Mouse (Mus musculus) midbrain, embryonic 13.5 days (tissue): ENCODE measurements around the gene Aaas. TPM values are rescaled to one million over a fixed set of nuclear protein-coding genes. Genes with fewer than 3 reads are reported as not detected.
A peak's percentile ranks its signal among the peaks of the same experiment; 100 is the strongest.

Source experiments
- ATAC-seq: fragments of 200-750 bp; cut with Nextera tagmentation; 2 replicates; pipeline ENCODE4 v1.8.0; 2017; ENCODE audit warnings: mild to moderate bottlenecking, moderate TSS enrichment, moderate library complexity
- H3K27ac ChIP-seq: fragments of 300-500 bp; sonication (generic); 2 replicates; pipeline ENCODE4 v1.5.1; 2015; ENCODE audit warnings: inconsistent platforms, mild to moderate bottlenecking, moderate library complexity
- H3K27me3 ChIP-seq: fragments of 300-500 bp; sonication (generic); 2 replicates; pipeline ENCODE4 v1.6.1; 2015; ENCODE audit warnings: mild to moderate bottlenecking, inconsistent platforms
- H3K36me3 ChIP-seq: fragments of 300-500 bp; sonication (generic); 2 replicates; pipeline ENCODE4 v1.6.1; 2015; ENCODE audit warnings: mild to moderate bottlenecking, inconsistent platforms
- H3K4me1 ChIP-seq: fragments of 300-500 bp; sonication (generic); replicated peaks from 2 replicates; pipeline ENCODE4 v1.6.1; 2015; ENCODE audit warnings: inconsistent platforms
- H3K4me2 ChIP-seq: fragments of 300-500 bp; sonication (generic); replicated peaks from 2 replicates; pipeline ENCODE4 v1.6.1; 2015; ENCODE audit warnings: moderate library complexity, mild to moderate bottlenecking, inconsistent platforms
- H3K4me3 ChIP-seq: fragments of 300-500 bp; sonication (generic); replicated peaks from 2 replicates; pipeline ENCODE4 v1.5.1; 2015; ENCODE audit warnings: mild to moderate bottlenecking, inconsistent platforms
- H3K9ac ChIP-seq: fragments of 300-500 bp; sonication (generic); replicated peaks from 2 replicates; pipeline ENCODE4 v1.6.1; 2015; ENCODE audit warnings: mild to moderate bottlenecking, inconsistent platforms
- H3K9me3 ChIP-seq: fragments of 300-500 bp; sonication (generic); 2 replicates; pipeline ENCODE4 v1.6.1; 2016; ENCODE audit warnings: mild to moderate bottlenecking, inconsistent platforms
- WGBS: fragments of 180-500 bp; shearing (Covaris S2); methylation state at CpG from one replicate; pipeline ENCODE4 v1.1.7; 2015; 5-methylcytosine and 5-hydroxymethylcytosine counted together
- polyA plus RNA-seq: library from polyadenylated mRNA; unstranded; fragments of >200 nt; fragmentation: Nextera tagmentation; extraction: Ambion mirVana; gene quantifications from 2 replicates; pipeline ENCODE4 v1.2.1, GENCODE M21; 2015

The Aaas gene
- 41.4 and 44.1 TPM in 2 replicates for polyA plus RNA-seq

- H3K4me2 ChIP-seq: peak within 1 kb of the TSS; percentile 93
- WGBS: under 1% methylated on average over 56 of the region's 56 CpGs
- H3K36me3 ChIP-seq: peaks cover 14% of the 10 kb centered on the region
- H3K27ac ChIP-seq: 0 out of 2 replicates have a peak within 1 kb of the TSS, but pooled peaks have one; percentile 6
- peak within 1 kb of the TSS; percentile 61 for H3K4me3 ChIP-seq
- peak within 1 kb of the TSS; percentile 76 for H3K9ac ChIP-seq
- H3K9me3 ChIP-seq: no peaks in the 10 kb centered on the region
- peaks cover 20% of the 10 kb centered on the region for H3K4me1 ChIP-seq
- no peaks in the 10 kb centered on the region for H3K27me3 ChIP-seq
- ATAC-seq: peak; percentile 91
Measured at GRCm38 (mm10) chr15:102350138-102350941, at the start of gene Aaas. Gene Aaas (minus strand): TSS chr15:102350771.

DNA sequence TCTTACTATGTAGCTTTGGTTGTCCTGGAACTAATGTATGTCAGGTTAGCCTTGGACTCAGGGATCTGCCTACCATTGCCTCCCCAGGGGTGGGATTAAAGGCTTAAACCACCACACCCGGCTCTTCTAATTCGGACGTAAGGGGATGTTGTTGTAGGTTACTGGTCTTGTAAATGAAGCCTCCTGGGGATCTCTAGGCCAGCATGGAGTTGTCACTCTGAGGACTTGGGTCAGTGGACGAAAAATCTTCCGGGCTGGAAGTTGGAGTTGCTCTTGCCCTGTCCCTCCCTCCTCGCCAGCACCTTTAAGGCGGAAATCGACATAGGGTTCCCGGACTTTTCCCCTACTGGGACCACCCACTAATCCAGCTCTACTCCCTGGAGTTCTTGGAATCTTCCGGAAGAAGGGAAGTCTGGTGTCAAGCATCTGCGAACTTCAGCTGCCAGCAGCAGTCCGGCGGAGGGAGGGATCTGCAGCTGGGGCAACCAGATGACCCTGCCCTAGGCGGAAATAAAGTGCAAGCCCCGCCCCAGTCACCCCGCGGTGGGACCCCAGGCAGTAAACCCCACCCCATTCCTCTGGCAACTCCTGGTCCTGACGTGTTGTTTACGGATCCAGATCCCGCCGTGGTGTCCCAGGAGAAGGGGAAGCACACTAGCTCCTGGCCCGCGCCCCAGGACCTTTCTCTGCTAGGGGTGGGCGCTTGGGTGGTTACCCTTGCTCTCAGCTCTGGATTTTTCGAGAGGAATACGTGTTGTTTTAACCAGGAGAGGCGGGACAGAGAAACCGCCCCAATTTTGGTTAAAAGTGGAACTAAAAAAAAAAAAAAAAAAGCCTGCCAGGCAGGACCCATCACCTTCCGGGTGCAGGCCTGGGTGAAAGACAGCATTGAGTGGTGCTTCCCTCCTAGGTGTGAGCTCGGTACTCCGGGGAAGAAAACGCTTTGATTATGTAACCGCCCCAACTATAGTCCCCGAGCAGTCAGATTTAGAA lies 49.0 kb upstream of the Aaas start:
- Histone ChIP-seq H3K27me3 (peaks cover 14% of the 10 kb centered on the region), H3K4me3 (peak overlapping the region; percentile 38), H3K36me3 (no peaks in the 10 kb centered on the region), H3K4me1 (peaks cover 11% of the 10 kb centered on the region), H3K27ac (no peak overlapping the region), H3K4me2 (peak overlapping the region; percentile 68), H3K9ac (peak overlapping the region; percentile 54), H3K9me3 (no peaks in the 10 kb centered on the region)
- ATAC-seq: 0 out of 2 replicates have a peak, but pooled peaks have one; percentile 34
- 4% methylated on average over 34 of the region's 34 CpGs for WGBS

DNA sequence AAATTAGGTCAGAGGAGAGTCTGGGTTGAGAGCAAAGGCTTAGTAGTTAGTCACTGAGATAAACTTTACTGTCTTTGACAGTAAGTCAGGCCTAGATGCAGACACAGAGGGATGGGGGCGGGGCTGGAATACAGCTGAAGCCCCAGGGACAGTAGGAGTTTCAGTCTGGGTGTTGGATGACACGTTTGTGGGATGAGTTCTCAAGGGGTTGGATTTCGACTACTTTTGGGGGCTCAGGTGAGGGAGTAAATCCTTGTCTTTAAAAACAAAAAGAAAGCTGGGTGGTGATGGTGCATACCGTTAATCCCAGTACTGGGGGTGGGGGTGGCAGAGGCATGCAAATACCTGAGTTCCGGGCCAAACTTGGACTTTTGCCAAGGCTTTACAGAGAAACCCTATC lies 48.1 kb upstream of the Aaas start:
- H3K4me3 ChIP-seq: no peak overlapping the region
- H3K27me3 ChIP-seq: peaks cover 14% of the 10 kb centered on the region
- ATAC-seq: no peak
- no peaks in the 10 kb centered on the region for H3K9me3 ChIP-seq
- 12% methylated on average over 5 of the region's 5 CpGs for WGBS
- H3K4me2 ChIP-seq: no peak overlapping the region
- H3K36me3 ChIP-seq: no peaks in the 10 kb centered on the region
- no peak overlapping the region for H3K9ac ChIP-seq
- peaks cover 15% of the 10 kb centered on the region for H3K4me1 ChIP-seq
- H3K27ac ChIP-seq: no peak overlapping the region

- no peak for ATAC-seq
- Histone ChIP-seq H3K4me3 (no peak overlapping the region), H3K27me3 (peaks cover 12% of the 10 kb centered on the region), H3K9me3 (no peaks in the 10 kb centered on the region), H3K4me2 (no peak overlapping the region), H3K4me1 (peaks cover 18% of the 10 kb centered on the region), H3K9ac (no peak overlapping the region), H3K27ac (no peak overlapping the region), H3K36me3 (no peaks in the 10 kb centered on the region)
- WGBS: 13% methylated on average over 3 of the region's 3 CpGs
Measured at GRCm38 (mm10) chr15:102395061-102395460, 44.5 kb upstream of the Aaas start.

- Histone ChIP-seq H3K9me3 (no peaks in the 10 kb centered on the region), H3K27me3 (peaks cover 10% of the 10 kb centered on the region), H3K9ac (no peak overlapping the region), H3K27ac (no peak overlapping the region), H3K4me1 (peaks cover 8% of the 10 kb centered on the region; the same call in 1 of the 2 replicates), H3K4me3 (no peak overlapping the region), H3K4me2 (no peak overlapping the region), H3K36me3 (no peaks in the 10 kb centered on the region)
- ATAC-seq: no peak
Measured at GRCm38 (mm10) chr15:102393584-102394014, 43.0 kb upstream of the Aaas start.

GRCm38 (mm10) chr15:102392520-102392919 lies 41.9 kb upstream of the Aaas start:
- Histone ChIP-seq H3K27ac (no peak overlapping the region), H3K4me1 (peaks cover 8% of the 10 kb centered on the region; the same call in 1 of the 2 replicates), H3K4me2 (no peak overlapping the region), H3K9me3 (no peaks in the 10 kb centered on the region), H3K36me3 (no peaks in the 10 kb centered on the region), H3K27me3 (peaks cover 8% of the 10 kb centered on the region; the same call in 1 of the 2 replicates), H3K4me3 (no peak overlapping the region), H3K9ac (no peak overlapping the region)
- ATAC-seq: no peak
- 21% methylated on average over 2 of the region's 2 CpGs for WGBS

- H3K36me3 ChIP-seq: no peaks in the 10 kb centered on the region
- WGBS: 87% methylated on average over 3 of the region's 3 CpGs
- H3K4me3 ChIP-seq: no peak overlapping the region
- H3K4me1 ChIP-seq: peaks cover 6% of the 10 kb centered on the region; the same call in 1 of the 2 replicates
- no peak overlapping the region for H3K4me2 ChIP-seq
- no peaks in the 10 kb centered on the region for H3K9me3 ChIP-seq
- H3K27me3 ChIP-seq: no peaks in the 10 kb centered on the region
- no peak overlapping the region for H3K27ac ChIP-seq
- no peak overlapping the region for H3K9ac ChIP-seq
- ATAC-seq: no peak
Measured at GRCm38 (mm10) chr15:102388942-102389341, 38.4 kb upstream of the Aaas start.

GRCm38 (mm10) chr15:102386640-102387039 lies 36.1 kb upstream of the Aaas start:
- WGBS: 55% methylated on average over 9 of the region's 9 CpGs
- H3K9ac ChIP-seq: no peak overlapping the region
- no peak overlapping the region for H3K27ac ChIP-seq
- no peak for ATAC-seq
- no peaks in the 10 kb centered on the region for H3K9me3 ChIP-seq
- no peaks in the 10 kb centered on the region for H3K4me1 ChIP-seq
- H3K4me3 ChIP-seq: no peak overlapping the region
- H3K36me3 ChIP-seq: no peaks in the 10 kb centered on the region
- H3K27me3 ChIP-seq: no peaks in the 10 kb centered on the region
- no peak overlapping the region for H3K4me2 ChIP-seq

GRCm38 (mm10) chr15:102383671-102384070 lies 33.1 kb upstream of the Aaas start:
- no peak for ATAC-seq
- H3K9me3 ChIP-seq: no peaks in the 10 kb centered on the region
- H3K27me3 ChIP-seq: no peaks in the 10 kb centered on the region
- H3K36me3 ChIP-seq: no peaks in the 10 kb centered on the region
- H3K27ac ChIP-seq: no peak overlapping the region
- no peaks in the 10 kb centered on the region for H3K4me1 ChIP-seq
- 93% methylated on average over 6 of the region's 6 CpGs for WGBS
- H3K4me2 ChIP-seq: no peak overlapping the region
- H3K4me3 ChIP-seq: no peak overlapping the region
- H3K9ac ChIP-seq: no peak overlapping the region

DNA sequence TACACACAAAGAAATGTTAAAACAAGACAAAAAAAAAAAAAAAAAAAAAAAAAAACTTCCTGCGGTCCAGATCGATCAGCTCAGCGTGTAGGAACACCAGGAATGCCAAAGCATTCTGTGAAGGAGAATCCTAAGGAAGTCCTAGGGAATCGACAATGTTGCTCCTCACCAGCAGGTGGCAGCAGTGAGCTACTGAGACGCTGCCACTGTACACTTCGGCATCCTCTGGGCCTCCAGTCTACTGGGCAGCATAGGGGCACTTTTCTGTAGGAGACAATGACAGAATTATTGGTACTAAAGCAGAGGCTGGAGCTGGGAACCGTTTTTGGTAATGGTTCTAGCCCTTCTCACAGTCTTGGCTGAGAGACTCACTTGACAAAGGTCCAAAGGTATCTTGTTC lies 31.0 kb upstream of the Aaas start:
- peaks cover 12% of the 10 kb centered on the region for H3K4me1 ChIP-seq
- H3K4me2 ChIP-seq: no peak overlapping the region
- no peak overlapping the region for H3K9ac ChIP-seq
- no peak overlapping the region for H3K4me3 ChIP-seq
- WGBS: 2% methylated on average over 5 of the region's 7 CpGs
- no peaks in the 10 kb centered on the region for H3K36me3 ChIP-seq
- peak; percentile 80 for ATAC-seq
- H3K9me3 ChIP-seq: no peaks in the 10 kb centered on the region
- no peak overlapping the region for H3K27ac ChIP-seq
- H3K27me3 ChIP-seq: no peaks in the 10 kb centered on the region

- WGBS: 6% methylated on average over 10 of the region's 10 CpGs
- Histone ChIP-seq H3K27me3 (peaks cover 6% of the 10 kb centered on the region; the same call in 1 of the 2 replicates), H3K36me3 (no peaks in the 10 kb centered on the region), H3K9ac (peak overlapping the region; percentile 75; the same call in 1 of the 2 replicates), H3K9me3 (no peaks in the 10 kb centered on the region), H3K27ac (no peak overlapping the region), H3K4me3 (no peak overlapping the region), H3K4me1 (peaks cover 19% of the 10 kb centered on the region), H3K4me2 (peak overlapping the region; percentile 96; the same call in 1 of the 2 replicates)
- ATAC-seq: no peak
Measured at GRCm38 (mm10) chr15:102377810-102378262, 27.3 kb upstream of the Aaas start.
